Mouse (Mus musculus): ENCODE data around the gene Cd109. TPM values are rescaled to one million over a fixed set of nuclear protein-coding genes. Genes with fewer than 3 reads are reported as not detected.

Gene Cd109
- total and polyA plus RNA-seq, 3 experiments, result not detected

DNA sequence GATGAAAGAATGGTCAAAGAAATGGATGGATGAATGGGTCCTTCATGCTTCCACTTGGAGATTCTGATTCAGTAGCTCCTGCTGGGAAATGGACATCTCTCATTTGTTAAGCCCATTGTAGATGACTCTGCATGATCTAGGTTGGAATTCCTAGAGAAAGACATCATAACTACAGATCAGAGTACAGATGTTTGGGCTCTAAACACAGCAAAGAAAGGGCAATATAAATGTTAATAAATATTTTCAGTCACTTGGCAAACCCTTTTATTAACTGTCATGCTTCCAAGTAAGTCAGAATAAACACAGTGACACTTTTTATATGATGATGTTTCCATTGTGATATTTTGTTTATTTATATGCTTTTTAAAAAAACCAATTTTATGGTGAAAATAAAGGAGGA, 34.1 kb downstream of the Cd109 start:
- H3K36me3 ChIP-seq (ENCODE audit: control insufficient read depth in 1 of 2, insufficient read depth in 2 of 2, low read length in 2 of 2), result no peaks in the 10 kb centered on the region
- no peak overlapping the region for H3K4me3 ChIP-seq (ENCODE audit: control insufficient read depth in 1 of 2, insufficient read depth in 1 of 2, low read depth in 2 of 2, low read length in 2 of 2)
- H3K27me3 ChIP-seq (ENCODE audit: control insufficient read depth in 1 of 2, insufficient read depth in 2 of 2, low read length in 2 of 2), result peaks cover 0 to 10% of the 10 kb centered on the region in 2 experiments; a peak in 3 of 4 replicates
- no peak overlapping the region for H3K27ac ChIP-seq (ENCODE audit: control insufficient read depth, low read depth, low read length)
- DNase-seq (ENCODE audit: low read depth, low spot score), result no peak
- no peaks in the 10 kb centered on the region for H3K4me1 ChIP-seq (ENCODE audit: control insufficient read depth in 1 of 2, insufficient read depth in 2 of 2, low read length in 2 of 2)
- no peak for TF ChIP-seq HCFC1 (IDR thresholded peaks at IDR 0.05; ENCODE audit: low read depth, low read length)
- TF ChIP-seq USF2 (IDR thresholded peaks at IDR 0.05; ENCODE audit: borderline replicate concordance in 1 of 2, insufficient read depth in 1 of 2, low read depth in 1 of 2, low read length in 2 of 2), result no peak
- no peak for TF ChIP-seq USF1 (IDR thresholded peaks at IDR 0.05; ENCODE audit: low read depth, low read length)
- TF ChIP-seq CHD2 (IDR thresholded peaks at IDR 0.05; ENCODE audit: low read length), result no peak
- no peak for TF ChIP-seq MAX (IDR thresholded peaks at IDR 0.05; ENCODE audit: low read length)
- TF ChIP-seq ZC3H11A (IDR thresholded peaks at IDR 0.05; ENCODE audit: low read depth, low read length), result no peak
- TF ChIP-seq RAD21 (IDR thresholded peaks at IDR 0.05; ENCODE audit: low read depth, low read length), result no peak
- no peak for TF ChIP-seq UBTF (IDR thresholded peaks at IDR 0.05; ENCODE audit: borderline replicate concordance, insufficient read depth, low read depth, low read length)
- TF ChIP-seq NRF1 (IDR thresholded peaks at IDR 0.05; ENCODE audit: insufficient read depth, low read depth, low read length, poor library complexity, severe bottlenecking), result no peak
- no peak for TF ChIP-seq SMC3 (IDR thresholded peaks at IDR 0.05; ENCODE audit: low read depth, low read length)
- no peak for TF ChIP-seq MAFK (IDR thresholded peaks at IDR 0.05; ENCODE audit: borderline replicate concordance, low read depth, low read length)
- H3K79me2 ChIP-seq (ENCODE audit: control insufficient read depth, insufficient read depth, low read length, poor library complexity), result no peaks in the 10 kb centered on the region
- H3K9me3 ChIP-seq (replicated peaks; ENCODE audit: insufficient read depth, low read length), result no peaks in the 10 kb centered on the region
- no peak overlapping the region for H3K9ac ChIP-seq (ENCODE audit: control insufficient read depth, low read depth, low read length, poor library complexity, severe bottlenecking)

DNA sequence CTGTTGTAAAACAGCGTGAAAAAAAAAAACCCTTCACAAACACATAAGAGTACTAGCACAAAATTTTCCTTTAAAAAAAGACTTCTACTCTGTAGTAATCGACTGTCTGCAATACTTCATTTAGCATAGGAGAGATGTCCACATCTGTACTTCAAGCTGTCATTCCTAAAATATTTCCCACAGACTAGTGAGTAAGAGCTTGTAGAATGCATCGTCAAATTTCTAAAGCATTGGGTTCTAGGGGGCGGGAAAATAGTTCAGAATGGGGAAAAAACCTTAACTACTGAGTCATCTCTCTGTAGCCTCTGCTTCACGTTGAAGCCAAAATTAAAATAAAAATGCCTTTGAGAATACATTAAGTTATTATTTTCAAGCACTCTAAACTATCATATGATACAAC, 42.2 kb downstream of the Cd109 start:
- Histone ChIP-seq H3K4me3 (ENCODE audit: control insufficient read depth in 1 of 2, insufficient read depth in 1 of 2, low read depth in 2 of 2, low read length in 2 of 2) (no peak overlapping the region), H3K9ac (ENCODE audit: control insufficient read depth, low read depth, low read length, poor library complexity, severe bottlenecking) (no peak overlapping the region), H3K27ac (ENCODE audit: control insufficient read depth, low read depth, low read length) (no peak overlapping the region), H3K27me3 (ENCODE audit: control insufficient read depth in 1 of 2, insufficient read depth in 2 of 2, low read length in 2 of 2) (peaks cover 5 to 18% of the 10 kb centered on the region in 2 experiments), H3K4me1 (ENCODE audit: control insufficient read depth in 1 of 2, insufficient read depth in 2 of 2, low read length in 2 of 2) (no peaks in the 10 kb centered on the region), H3K79me2 (ENCODE audit: control insufficient read depth, insufficient read depth, low read length, poor library complexity) (no peaks in the 10 kb centered on the region), H3K36me3 (ENCODE audit: control insufficient read depth in 1 of 2, insufficient read depth in 2 of 2, low read length in 2 of 2) (no peaks in the 10 kb centered on the region), H3K9me3 (replicated peaks; ENCODE audit: insufficient read depth, low read length) (no peaks in the 10 kb centered on the region)
- DNase-seq (ENCODE audit: low read depth, low spot score), result no peak
- TF ChIP-seq NELFE (IDR thresholded peaks at IDR 0.05; ENCODE audit: low read depth, low read length) (no peak), USF2 (IDR thresholded peaks at IDR 0.05; ENCODE audit: borderline replicate concordance in 1 of 2, insufficient read depth in 1 of 2, low read depth in 1 of 2, low read length in 2 of 2) (no peak), BHLHE40 (IDR thresholded peaks at IDR 0.05; ENCODE audit: borderline replicate concordance, low read depth, low read length) (no peak), CTCF (IDR thresholded peaks at IDR 0.05 in 2 of 3, conservative IDR thresholded peaks at IDR 0.05 in 1 of 3; ENCODE audit: control insufficient read depth in 1 of 3, insufficient read depth in 1 of 3, low read depth in 2 of 3, low read length in 3 of 3, poor library complexity in 1 of 3, severe bottlenecking in 1 of 3) (no peak), MXI1 (IDR thresholded peaks at IDR 0.05; ENCODE audit: low read depth, low read length) (no peak), MEF2A (IDR thresholded peaks at IDR 0.05; ENCODE audit: extremely low read depth, insufficient replicate concordance, low read depth, low read length, poor library complexity, severe bottlenecking) (no peak), USF1 (IDR thresholded peaks at IDR 0.05; ENCODE audit: low read depth, low read length) (no peak)
